Mouse (Mus musculus): Measurements from ENCODE around the gene Clec12b.

The Clec12b gene

DNA sequence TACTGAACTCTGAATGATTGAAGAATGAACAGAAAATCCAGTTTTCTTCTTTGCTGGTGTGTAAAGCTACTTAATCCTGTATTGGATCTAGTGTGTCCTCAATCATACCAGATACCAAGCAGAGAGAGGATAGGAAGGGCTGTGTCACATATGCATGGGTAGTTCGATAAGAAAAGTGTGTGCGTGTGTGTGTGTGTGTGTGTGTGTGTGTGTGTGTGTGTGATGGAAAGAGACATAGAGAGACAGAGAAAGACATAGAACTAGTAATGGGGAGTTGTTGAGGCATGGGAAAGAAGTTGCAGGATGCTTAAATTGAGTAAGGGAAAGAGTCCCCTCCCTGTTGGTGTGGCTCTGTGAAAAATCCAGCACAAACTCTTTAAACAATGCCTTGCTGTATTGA is at the start of gene Clec12b:
TSS of gene Clec12b (minus strand) at position 101 of the 400 bp plus-strand sequence.
- in situ Hi-C loops (cut with MboI, MseI), result no loop called here

DNA sequence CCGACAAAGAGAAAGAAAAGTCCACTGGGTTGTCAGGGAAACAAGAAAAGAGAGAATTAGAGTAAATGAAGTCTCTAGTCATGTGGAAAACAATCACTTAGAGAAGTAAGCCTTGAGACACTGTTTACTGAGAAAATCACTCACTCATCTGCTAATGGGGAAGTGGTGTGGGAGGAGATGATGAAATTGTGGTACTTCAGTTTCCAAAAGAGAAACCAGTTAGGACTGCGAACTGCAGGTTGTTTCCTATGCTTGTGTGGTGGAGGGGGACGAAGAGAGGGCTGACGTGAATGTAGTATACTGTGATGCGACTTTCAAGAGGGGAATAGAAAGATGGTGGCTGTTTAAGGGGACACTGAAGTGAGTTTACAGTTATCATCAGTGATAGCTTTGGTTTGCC is 48.6 kb upstream of the Clec12b start:
- in situ Hi-C loops (cut with MboI, MseI), result no loop called here

- in situ Hi-C loops (cut with MboI, MseI), result loop anchor here (10.0 kb wide), 1 partner anchor 1928 kb away; the partner anchor contains the start of gene Styk1
Measured at GRCm38 (mm10) chr6:129427281-129427680, 41.6 kb upstream of the Clec12b start.

DNA sequence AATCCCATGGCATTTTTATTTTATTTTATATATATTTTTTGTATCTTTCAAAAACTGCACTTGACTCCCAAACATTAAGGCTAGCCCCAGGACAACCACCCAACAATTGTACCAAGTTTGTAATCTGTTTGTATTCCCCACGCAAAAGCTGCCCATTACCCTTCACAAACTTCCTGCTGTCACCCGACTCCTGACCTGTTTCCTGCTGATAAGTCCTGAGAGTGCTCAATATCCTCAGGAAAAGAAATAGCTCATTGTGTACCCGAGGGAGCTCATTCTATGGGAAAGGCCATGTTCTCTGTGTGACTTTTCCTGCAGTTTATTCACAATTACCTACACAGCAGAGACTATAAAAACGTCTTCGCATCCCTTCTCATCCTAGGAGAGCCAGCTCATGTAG is 40.1 kb upstream of the Clec12b start:
- in situ Hi-C loops (cut with MboI, MseI), result loop anchor here (10.0 kb wide), 1 partner anchor 1929 kb away; the partner anchor contains the start of gene Styk1

DNA sequence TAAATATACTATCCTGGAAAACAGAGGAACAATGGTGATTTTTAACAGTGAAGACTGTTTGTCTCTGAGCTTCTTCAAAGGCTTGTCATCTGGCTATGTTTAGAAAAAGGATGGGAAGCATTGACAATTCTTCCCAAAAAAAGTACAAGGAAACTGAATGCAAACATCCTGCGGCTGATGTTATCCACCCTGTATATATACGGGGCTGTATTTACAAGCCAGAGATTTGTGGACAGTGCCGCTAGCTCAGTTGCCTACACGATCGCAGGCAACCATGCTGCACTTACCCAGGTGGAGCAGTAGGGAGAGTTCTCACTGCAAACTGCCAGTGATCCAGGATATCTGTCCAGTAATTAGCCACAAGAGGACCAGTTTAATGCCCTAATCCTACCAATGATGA is 39.5 kb upstream of the Clec12b start:
- in situ Hi-C loops (cut with MboI, MseI), result loop anchor here (10.0 kb wide), 1 partner anchor 1930 kb away; the partner anchor contains the start of gene Styk1

DNA sequence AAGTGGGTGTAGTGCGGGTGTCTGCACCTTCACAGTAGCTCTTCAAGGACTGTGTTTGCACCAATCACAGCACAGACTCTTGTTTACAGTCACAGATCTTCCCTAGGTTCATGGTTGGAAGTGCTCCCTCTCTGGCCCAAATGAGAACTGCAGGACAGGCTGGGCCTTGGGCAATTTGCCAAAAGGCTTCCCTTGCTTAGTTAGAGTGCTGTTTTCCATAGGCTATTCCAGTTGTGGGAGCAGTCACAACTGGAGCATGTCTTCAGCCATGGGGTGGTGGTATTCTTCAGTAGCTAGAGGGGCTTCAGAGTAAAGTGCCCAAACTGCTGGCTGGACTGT is 38.0 kb upstream of the Clec12b start:
- in situ Hi-C loops (cut with MboI, MseI), result loop anchor here (10.0 kb wide), 1 partner anchor 1931 kb away; the partner anchor contains the start of gene Styk1

- in situ Hi-C loops (cut with MboI, MseI), result loop anchor here (10.0 kb wide), 1 partner anchor 1932 kb away; the partner anchor contains the start of gene Styk1
Measured at GRCm38 (mm10) chr6:129423040-129423733, 37.5 kb upstream of the Clec12b start.

DNA sequence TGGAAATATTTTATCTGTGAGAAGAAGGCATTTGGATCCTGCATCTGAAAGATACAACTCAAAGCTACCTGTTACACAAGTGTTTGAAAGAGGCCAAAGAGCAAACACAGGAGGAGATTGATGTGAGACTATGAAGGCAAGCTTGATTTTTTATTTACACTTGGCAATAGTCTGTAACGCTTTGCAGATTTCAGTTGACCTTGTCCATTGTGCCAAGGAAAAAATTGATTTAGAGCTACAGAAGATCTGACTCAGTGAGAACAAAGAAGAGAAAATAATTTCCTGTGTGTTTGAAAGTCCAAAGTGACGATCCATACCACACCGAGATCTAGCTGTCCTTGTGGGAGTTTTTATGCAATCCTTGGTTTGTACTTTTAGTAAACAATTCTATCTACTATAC is 36.6 kb upstream of the Clec12b start:
- in situ Hi-C loops (cut with MboI, MseI), result loop anchor here (10.0 kb wide), 1 partner anchor 1932 kb away; the partner anchor contains the start of gene Styk1

GRCm38 (mm10) chr6:129414177-129414576 is 28.5 kb upstream of the Clec12b start:
- in situ Hi-C loops (cut with MboI, MseI), result loop anchor here (10.0 kb wide), 1 partner anchor 979 kb away; the partner anchor contains the start of gene Fkbp4

GRCm38 (mm10) chr6:129408562-129408961 is 22.9 kb upstream of the Clec12b start, which contains the start of gene Clec9a:
TSS of gene Clec9a (plus strand) at chr6:129408862.
- in situ Hi-C loops (cut with MboI, MseI), result loop anchor here (5.0 kb wide), 1 partner anchor 104 kb away; the partner anchor contains the start of gene Tmem52b

DNA sequence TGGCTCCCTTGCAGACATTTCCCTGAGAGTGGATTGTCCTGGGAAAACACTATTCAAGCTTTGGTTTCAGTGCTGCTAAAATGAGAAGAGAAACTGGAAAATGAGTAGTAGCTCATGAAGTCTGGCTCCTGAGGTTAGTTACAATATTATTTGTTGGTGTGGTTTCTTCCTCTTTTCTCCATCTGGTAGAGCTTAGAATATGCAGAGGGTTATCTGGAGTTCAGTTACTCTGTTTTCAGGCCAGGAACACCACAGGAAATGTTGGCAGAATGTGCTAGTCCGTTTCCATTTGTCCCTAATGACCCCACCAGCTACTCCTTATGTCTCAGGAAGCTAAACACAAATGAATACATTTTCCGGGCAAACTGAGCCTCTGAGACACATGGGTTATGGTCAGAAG is 21.6 kb upstream of the Clec12b start:
- in situ Hi-C loops (cut with MboI, MseI), result loop anchor here (5.0 kb wide), 1 partner anchor 105 kb away; the partner anchor contains the start of gene Tmem52b

- in situ Hi-C loops (cut with MboI, MseI), result loop anchor here (5.0 kb wide), 1 partner anchor 106 kb away; the partner anchor contains the start of gene Tmem52b
Measured at GRCm38 (mm10) chr6:129405999-129406398, 20.3 kb upstream of the Clec12b start.

DNA sequence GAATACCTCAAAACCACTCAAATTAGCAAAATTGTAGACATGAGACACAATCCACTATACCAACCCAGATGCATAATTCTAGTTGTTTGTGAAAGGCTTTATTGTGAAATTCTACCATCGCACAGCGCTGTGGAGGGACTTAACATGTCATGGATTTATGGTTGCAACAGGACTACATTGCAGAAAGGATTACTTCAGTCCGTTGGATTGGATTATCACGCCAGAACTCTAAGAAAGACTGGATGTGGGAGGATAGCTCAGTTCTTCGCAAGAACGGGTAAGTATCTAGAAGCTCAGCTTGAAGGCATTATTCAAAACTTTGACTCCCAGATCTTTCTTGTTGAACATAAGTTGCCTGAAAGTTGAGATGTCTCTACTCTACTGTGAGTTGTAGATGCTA is 17.7 kb upstream of the Clec12b start:
- in situ Hi-C loops (cut with MboI, MseI), result no loop called here

DNA sequence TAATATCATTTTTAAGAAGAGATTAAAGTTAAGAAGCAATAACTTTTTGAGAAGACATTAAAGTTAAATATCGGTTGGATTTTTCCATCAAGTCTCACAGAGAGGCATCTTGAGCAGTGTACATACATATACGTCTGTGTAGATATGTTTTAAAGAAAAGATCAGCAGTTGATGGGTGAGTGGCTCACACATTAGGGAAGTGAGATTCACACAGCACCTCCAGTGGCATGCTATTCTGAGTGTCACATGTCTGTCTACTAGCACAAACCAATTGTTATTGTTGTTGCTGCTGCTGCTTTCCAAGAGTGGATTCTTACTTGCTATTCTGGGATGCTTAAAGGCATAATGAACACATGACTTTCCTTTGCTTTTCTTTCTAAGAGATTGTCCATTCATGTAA is 16.7 kb upstream of the Clec12b start:
- in situ Hi-C loops (cut with MboI, MseI), result no loop called here

DNA sequence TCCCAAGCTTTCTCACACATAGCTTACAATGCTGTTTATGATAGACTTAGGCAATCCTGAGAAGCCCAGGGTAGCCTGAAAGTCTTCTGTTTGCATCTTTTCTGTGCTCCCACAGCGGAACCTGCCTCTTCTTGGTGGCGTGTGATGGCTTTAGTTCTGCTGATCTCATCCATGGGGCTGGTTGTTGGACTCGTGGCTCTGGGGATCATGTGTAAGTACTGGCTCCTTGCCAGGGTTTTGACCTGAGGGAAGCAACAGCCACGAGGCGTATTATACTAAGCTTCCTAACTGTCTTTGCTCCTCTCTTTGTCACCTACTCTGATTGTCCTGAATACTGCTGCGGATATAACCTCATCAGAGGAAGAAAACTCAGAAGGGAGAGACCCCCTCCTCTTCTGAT is 14.3 kb upstream of the Clec12b start:
- in situ Hi-C loops (cut with MboI, MseI), result no loop called here

- in situ Hi-C loops (cut with MboI, MseI), result no loop called here
Measured at GRCm38 (mm10) chr6:129396997-129397396, 11.3 kb upstream of the Clec12b start, which contains the start of gene Clec1b. TSS of gene Clec1b (plus strand) at chr6:129397297.

DNA sequence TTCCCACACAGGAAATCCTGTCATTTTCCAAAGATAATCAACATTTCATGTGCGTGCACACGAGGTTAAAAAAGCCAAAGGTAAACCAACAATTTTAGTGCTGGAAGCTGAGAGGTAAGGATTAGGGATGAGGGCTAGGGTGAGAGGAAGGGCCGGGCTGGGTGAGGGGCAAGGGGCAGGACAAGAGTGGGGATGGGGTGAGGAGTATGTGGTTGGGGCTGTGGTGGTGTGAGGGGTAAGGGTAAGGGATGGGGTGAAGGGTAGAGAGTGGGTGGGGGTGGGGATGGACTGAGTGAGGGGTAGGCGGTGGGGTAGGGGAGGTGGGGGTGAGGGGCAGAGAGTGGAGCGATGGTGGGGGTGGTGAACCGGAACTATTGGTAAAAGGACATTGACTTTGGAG is 8.1 kb upstream of the Clec12b start:
- in situ Hi-C loops (cut with MboI, MseI), result no loop called here

- in situ Hi-C loops (cut with MboI, MseI), result no loop called here
Measured at GRCm38 (mm10) chr6:129393087-129393720, 7.5 kb upstream of the Clec12b start.

DNA sequence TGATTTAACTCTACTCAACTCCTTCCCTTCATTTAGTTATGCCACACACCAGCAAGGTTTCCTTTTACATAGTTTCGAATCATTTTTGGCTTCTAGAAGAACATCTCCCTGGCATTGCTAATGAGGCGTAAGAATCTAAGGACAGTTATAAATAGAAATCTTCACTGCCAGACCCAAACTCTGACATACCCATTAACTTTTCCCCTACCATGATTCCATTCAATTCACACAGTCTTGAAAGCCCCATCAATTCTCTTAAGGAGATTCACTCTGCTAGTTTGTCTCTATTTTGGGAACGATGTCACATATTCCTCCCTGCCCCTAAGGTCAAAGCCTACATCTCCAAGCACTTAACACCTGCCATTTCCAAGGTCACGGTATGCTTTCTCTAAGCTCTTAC is 674 bp downstream of the Clec12b start:
- in situ Hi-C loops (cut with MboI, MseI), result loop anchor here (5.0 kb wide), 1 partner anchor 132 kb away; no protein-coding TSS in a partner anchor

- in situ Hi-C loops (cut with MboI, MseI), result loop anchor here (5.0 kb wide), 1 partner anchor 134 kb away; no protein-coding TSS in a partner anchor
Measured at GRCm38 (mm10) chr6:129383466-129383865, 2.2 kb downstream of the Clec12b start.

GRCm38 (mm10) chr6:129381736-129382135 is 3.9 kb downstream of the Clec12b start:
- in situ Hi-C loops (cut with MboI, MseI), result loop anchor here (5.0 kb wide), 1 partner anchor 136 kb away; no protein-coding TSS in a partner anchor

DNA sequence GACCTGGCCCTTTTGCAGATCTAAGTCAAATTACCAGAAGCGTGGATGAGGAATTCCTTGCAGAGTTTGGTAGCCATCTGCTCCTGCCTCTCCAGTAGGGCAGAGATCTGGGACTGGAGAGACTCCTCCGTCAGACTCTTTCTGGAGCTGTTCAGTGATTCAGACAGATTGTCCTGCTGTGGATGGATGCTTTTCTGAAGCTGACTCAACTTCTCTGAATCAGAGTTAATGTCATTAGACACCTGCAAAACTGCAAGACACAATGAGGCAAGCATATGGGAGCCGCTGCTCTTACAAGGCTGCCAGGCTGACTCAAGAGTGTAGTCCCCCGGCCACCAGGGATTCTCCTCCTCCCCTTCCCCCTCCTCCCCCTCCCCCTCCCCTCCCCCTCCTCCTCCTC is 5.2 kb downstream of the Clec12b start:
- in situ Hi-C loops (cut with MboI, MseI), result loop anchor here (5.0 kb wide), 1 partner anchor 137 kb away; no protein-coding TSS in a partner anchor

Data from T-helper 1 cell (primary cell).